Mouse (Mus musculus): ENCODE measurements around the gene Ano1.

GRCm38 (mm10) chr7:144634875-144635274, 116.9 kb downstream of the Ano1 start:
- TF ChIP-seq POLR2A (IDR thresholded peaks at IDR 0.05; ENCODE audit: control insufficient read depth in 1 of 2, insufficient read depth in 1 of 2, low read depth in 1 of 2, low read length in 2 of 2, poor library complexity in 1 of 2) = no peak
- no peak for TF ChIP-seq CHD2 (IDR thresholded peaks at IDR 0.05; ENCODE audit: low read length)
- TF ChIP-seq ZNF384 (IDR thresholded peaks at IDR 0.05; ENCODE audit: low read depth, low read length) = no peak
- TF ChIP-seq E2F4 (IDR thresholded peaks at IDR 0.05; ENCODE audit: borderline replicate concordance, low read depth, low read length) = no peak
- TF ChIP-seq POLR2AphosphoS5 (IDR thresholded peaks at IDR 0.05; ENCODE audit: borderline replicate concordance, low read depth, low read length) = no peak
- no peak for TF ChIP-seq NRF1 (IDR thresholded peaks at IDR 0.05; ENCODE audit: insufficient read depth, low read depth, low read length, poor library complexity, severe bottlenecking)
- no peak for TF ChIP-seq TAL1 (IDR thresholded peaks at IDR 0.05; ENCODE audit: low read length)
